8 mouse cellular contexts compared by ENCODE assay signal in the genomic region with DNA sequence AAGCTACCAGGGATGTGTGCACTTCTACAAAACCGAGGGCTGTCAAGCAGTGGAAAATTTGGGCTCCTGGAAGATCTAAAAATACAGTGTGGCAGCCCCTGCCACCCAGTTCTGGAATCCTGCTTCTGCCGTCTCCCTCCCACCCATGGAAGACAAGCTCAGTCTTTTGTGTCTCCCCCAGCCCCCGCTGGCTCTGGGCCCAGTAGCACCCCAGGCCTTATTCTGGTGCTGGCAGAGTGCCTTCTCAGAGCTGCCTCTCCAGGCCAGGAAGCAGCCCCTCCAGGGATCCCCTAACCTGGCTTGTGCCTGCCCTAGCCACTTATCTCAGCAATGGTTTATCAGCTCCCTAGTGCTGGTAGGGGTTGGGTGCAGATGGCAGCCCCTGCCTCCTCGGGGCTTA. TPM values are rescaled to one million over a fixed set of nuclear protein-coding genes. Genes with fewer than 3 reads are reported as not detected.
DNase-seq lines count a peak whose midpoint lies in the region; ATAC-seq lines count a peak whose summit lies in the region.
"Had no signal": no experiment of that assay in that cellular context is flagged by ENCODE, and none has a peak within 500 bp of the region (broad histone marks: within the 10 kb centered on the region; RNA-seq: fewer than 3 reads in every experiment).

No protein-coding gene starts in this region.

- H3K36me3 ChIP-seq in liver, embryonic 11.5 days (ENCODE audit: control insufficient read depth, insufficient read depth, low read length): peaks cover under 1% of the 10 kb centered on the region; the same call in 1 of the 2 replicates
- no peaks in the 10 kb centered on the region for H3K36me3 ChIP-seq in embryonic facial prominence, embryonic 14.5 days (ENCODE audit: control insufficient read depth, insufficient read depth, low read length)
- H3K36me3 ChIP-seq in intestine, embryonic 16.5 days (ENCODE audit: control insufficient read depth, insufficient read depth, low read length): no peaks in the 10 kb centered on the region

- H3K9ac ChIP-seq in liver, embryonic 11.5 days (ENCODE audit: low read depth, low read length): peak overlapping the region; percentile 32; the same call in 1 of the 2 replicates
- peak overlapping the region; percentile 19; the same call in 1 of the 2 replicates for H3K9ac ChIP-seq in embryonic facial prominence, embryonic 14.5 days (ENCODE audit: low read depth, low read length)
- no peak overlapping the region for H3K9ac ChIP-seq in intestine, embryonic 16.5 days (ENCODE audit: low read depth, low read length)

- H3K4me3 ChIP-seq in liver, embryonic 11.5 days (ENCODE audit: low read depth, low read length): no peak overlapping the region
- H3K4me3 ChIP-seq in embryonic facial prominence, embryonic 14.5 days (ENCODE audit: low read depth, low read length): no peak overlapping the region
- H3K4me3 ChIP-seq in intestine, embryonic 16.5 days (ENCODE audit: low read length): no peak overlapping the region

- H3K27ac ChIP-seq in liver, embryonic 11.5 days (ENCODE audit: low read depth, low read length): peak overlapping the region; percentile 16; the same call in 1 of the 2 replicates
- peak overlapping the region; percentile 74 for H3K27ac ChIP-seq in embryonic facial prominence, embryonic 14.5 days (replicated peaks; ENCODE audit: low read depth, low read length)
- peak overlapping the region; percentile 43 for H3K27ac ChIP-seq in intestine, embryonic 16.5 days (ENCODE audit: low read length)

- no peak for DNase-seq in liver, embryonic 11.5 days (ENCODE audit: low spot score)
- no peak for DNase-seq in liver
- peak; percentile 50 for DNase-seq in embryonic facial prominence, embryonic 14.5 days (ENCODE audit: low spot score)
- DNase-seq in right cerebral cortex, postnatal 25 days: peak; percentile 56
- DNase-seq in thymus, postnatal 25 days: no peak
- DNase-seq in cerebellum, postnatal 4 days (ENCODE audit: low spot score in 2 of 2): no peak
- DNase-seq: kidney, adult 18-20 months had no signal

- no peaks in the 10 kb centered on the region for H3K9me3 ChIP-seq in liver, embryonic 11.5 days (ENCODE audit: control insufficient read depth, low read length)
- H3K9me3 ChIP-seq in embryonic facial prominence, embryonic 14.5 days (ENCODE audit: control insufficient read depth, low read length): no peaks in the 10 kb centered on the region
- no peaks in the 10 kb centered on the region for H3K9me3 ChIP-seq in intestine, embryonic 16.5 days (ENCODE audit: control insufficient read depth, low read length)

- WGBS in liver, embryonic 11.5 days: 42% methylated on average over 4 of the region's 4 CpGs
- WGBS in embryonic facial prominence, embryonic 14.5 days: 29% methylated on average over 4 of the region's 4 CpGs
- 51% methylated on average over 4 of the region's 4 CpGs for WGBS in intestine, embryonic 16.5 days

- peaks cover 58% of the 10 kb centered on the region for H3K4me1 ChIP-seq in liver, embryonic 11.5 days (replicated peaks; ENCODE audit: control insufficient read depth, insufficient read depth, low read length)
- peaks cover 34% of the 10 kb centered on the region for H3K4me1 ChIP-seq in embryonic facial prominence, embryonic 14.5 days (ENCODE audit: control insufficient read depth, insufficient read depth, low read length)
- H3K4me1 ChIP-seq in intestine, embryonic 16.5 days (ENCODE audit: control insufficient read depth, insufficient read depth, low read length): peaks cover 31% of the 10 kb centered on the region

- no peak overlapping the region; the same call in 1 of the 2 replicates for H3K4me2 ChIP-seq in liver, embryonic 11.5 days
- no peak overlapping the region for H3K4me2 ChIP-seq in embryonic facial prominence, embryonic 14.5 days (ENCODE audit: low read depth, low read length)
- H3K4me2 ChIP-seq in intestine, embryonic 16.5 days (ENCODE audit: low read depth, low read length): no peak overlapping the region

- no peaks in the 10 kb centered on the region; the same call in 1 of the 2 replicates for H3K27me3 ChIP-seq in liver, embryonic 11.5 days (replicated peaks; ENCODE audit: control insufficient read depth, insufficient read depth, low read length)
- 0 out of 2 replicates have a peak, but pooled peaks cover 4% of the 10 kb centered on the region for H3K27me3 ChIP-seq in embryonic facial prominence, embryonic 14.5 days (replicated peaks; ENCODE audit: control insufficient read depth, insufficient read depth, low read length)
- no peaks in the 10 kb centered on the region for H3K27me3 ChIP-seq in intestine, embryonic 16.5 days (replicated peaks; ENCODE audit: control insufficient read depth, insufficient read depth, low read length)

- ATAC-seq in liver, embryonic 11.5 days (replicated peaks; ENCODE audit: low FRiP score): no peak
- peak; percentile 10; the same call in 1 of the 2 replicates for ATAC-seq in embryonic facial prominence, embryonic 14.5 days (ENCODE audit: low read depth)
- no peak for ATAC-seq in intestine, embryonic 16.5 days

RNA-seq across cellular contexts. Expression of gene Inf2, which starts 6.4 kb away (rescaled TPM):
- polyA plus RNA-seq in liver, embryonic 11.5 days (2014; fragmentation: Nextera tagmentation; extraction: Ambion mirVana): 4.6 and 6.5 TPM in 2 replicates
- polyA plus RNA-seq in embryonic facial prominence, embryonic 14.5 days (2014; fragmentation: Nextera tagmentation; extraction: Ambion mirVana): 6.4 and 8.1 TPM in 2 replicates
- 1.6 and 2.6 TPM in 2 replicates for polyA plus RNA-seq in intestine, embryonic 16.5 days (2015; fragmentation: Nextera tagmentation; extraction: Ambion mirVana)

RNA-seq across cellular contexts. Expression of gene Adssl1, which starts 24.9 kb away (rescaled TPM):
- 5.6 and 7.4 TPM in 2 replicates for polyA plus RNA-seq in liver, embryonic 11.5 days (2014; fragmentation: Nextera tagmentation; extraction: Ambion mirVana)
- 23.2 and 26.5 TPM in 2 replicates for polyA plus RNA-seq in embryonic facial prominence, embryonic 14.5 days (2014; fragmentation: Nextera tagmentation; extraction: Ambion mirVana)
- polyA plus RNA-seq in intestine, embryonic 16.5 days (2015; fragmentation: Nextera tagmentation; extraction: Ambion mirVana): 2.1 and 2.7 TPM in 2 replicates

RNA-seq across cellular contexts. Expression of gene Siva1, which starts 49.5 kb away (rescaled TPM):
- polyA plus RNA-seq in liver, embryonic 11.5 days (2014; fragmentation: Nextera tagmentation; extraction: Ambion mirVana): 216 and 222 TPM in 2 replicates
- 211 and 239 TPM in 2 replicates for polyA plus RNA-seq in embryonic facial prominence, embryonic 14.5 days (2014; fragmentation: Nextera tagmentation; extraction: Ambion mirVana)
- polyA plus RNA-seq in intestine, embryonic 16.5 days (2015; fragmentation: Nextera tagmentation; extraction: Ambion mirVana): 168 and 186 TPM in 2 replicates

Comparison
In these comparisons a context has a peak if more than half of its experiments do, and no peak if none do; other contexts are left out.
1. DNase-seq: peak in embryonic facial prominence, embryonic 14.5 days (single experiment) and right cerebral cortex, postnatal 25 days (single experiment); none in liver, embryonic 11.5 days (single experiment), liver (single experiment), thymus, postnatal 25 days (single experiment) and cerebellum, postnatal 4 days (0 of 2).
2. H3K27ac ChIP-seq: peak in every context shown above with its lines; median percentile 74 in embryonic facial prominence, embryonic 14.5 days; 43 in intestine, embryonic 16.5 days; 16 in liver, embryonic 11.5 days.